Mouse (Mus musculus) splenic B cell, adult 2 months (primary cell): ENCODE data around the gene Cbr3.
A peak's percentile ranks its signal among the peaks of the same experiment; 100 is the strongest.

ENCODE experiments used
- DNase-seq: peaks from one replicate; pipeline ENCODE4 v3.0.0-alpha.2; 2011; ENCODE audit warnings: low read depth, low spot score
- H3K27me3 ChIP-seq: 2 replicates; pipeline ENCODE4 v1.6.1; 2012; ENCODE audit warnings: mild to moderate bottlenecking, low read length, moderate library complexity, mixed read lengths; ENCODE audit not compliant: control insufficient read depth, poor library complexity, insufficient read depth, severe bottlenecking
- H3K36me3 ChIP-seq: 2 replicates; pipeline ENCODE4 v1.6.1; 2012; ENCODE audit warnings: mild to moderate bottlenecking, low read length, moderate library complexity, mixed read lengths; ENCODE audit not compliant: control insufficient read depth, poor library complexity, insufficient read depth, severe bottlenecking

Gene Cbr3

GRCm38 (mm10) chr16:93686421-93686820 lies 3.4 kb downstream of the Cbr3 start:
- H3K36me3 ChIP-seq, result peaks cover 1% of the 10 kb centered on the region; the same call in 1 of the 2 replicates
- H3K27me3 ChIP-seq, result peaks cover 1% of the 10 kb centered on the region; the same call in 1 of the 2 replicates
- no peak for DNase-seq

GRCm38 (mm10) chr16:93686945-93687344 lies 3.9 kb downstream of the Cbr3 start:
- H3K27me3 ChIP-seq, result 0 out of 2 replicates have a peak, but pooled peaks cover 1% of the 10 kb centered on the region
- H3K36me3 ChIP-seq, result peaks cover 1% of the 10 kb centered on the region; the same call in 1 of the 2 replicates
- peak; percentile 70 for DNase-seq

- H3K27me3 ChIP-seq, result 0 out of 2 replicates have a peak, but pooled peaks cover 1% of the 10 kb centered on the region
- H3K36me3 ChIP-seq, result peaks cover 1% of the 10 kb centered on the region; the same call in 1 of the 2 replicates
- no peak for DNase-seq
Observed at GRCm38 (mm10) chr16:93691206-93691841, 8.3 kb downstream of the Cbr3 start.

GRCm38 (mm10) chr16:93692744-93693143 lies 9.7 kb downstream of the Cbr3 start:
- no peaks in the 10 kb centered on the region for H3K27me3 ChIP-seq
- no peaks in the 10 kb centered on the region for H3K36me3 ChIP-seq
- no peak for DNase-seq

- Histone ChIP-seq H3K36me3 (no peaks in the 10 kb centered on the region), H3K27me3 (no peaks in the 10 kb centered on the region)
- DNase-seq, result no peak
Observed at GRCm38 (mm10) chr16:93707116-93707515, 24.1 kb downstream of the Cbr3 start.

GRCm38 (mm10) chr16:93709217-93709616 lies 26.2 kb downstream of the Cbr3 start:
- Histone ChIP-seq H3K36me3 (no peaks in the 10 kb centered on the region), H3K27me3 (no peaks in the 10 kb centered on the region)
- DNase-seq, result no peak

- H3K36me3 ChIP-seq, result no peaks in the 10 kb centered on the region
- peak; percentile 88 for DNase-seq
- H3K27me3 ChIP-seq, result no peaks in the 10 kb centered on the region
Observed at GRCm38 (mm10) chr16:93710924-93711323, 27.9 kb downstream of the Cbr3 start.

- peak; percentile 99 for DNase-seq
Observed at GRCm38 (mm10) chr16:93711411-93712188, 28.6 kb downstream of the Cbr3 start, which contains the start of gene Dop1b. TSS of gene Dop1b (plus strand) at chr16:93711904.

GRCm38 (mm10) chr16:93712189-93712885 lies 29.3 kb downstream of the Cbr3 start:
- DNase-seq, result peak; percentile 30
- H3K27me3 ChIP-seq, result no peaks in the 10 kb centered on the region
- H3K36me3 ChIP-seq, result peaks cover 5% of the 10 kb centered on the region

More at GRCm38 (mm10) chr16:93711411-93712188, 28.6 kb downstream of the Cbr3 start, which contains the start of gene Dop1b:
- no peaks in the 10 kb centered on the region for H3K27me3 ChIP-seq
- peaks cover 2% of the 10 kb centered on the region for H3K36me3 ChIP-seq

- H3K27me3 ChIP-seq, result no peaks in the 10 kb centered on the region
- H3K36me3 ChIP-seq, result peaks cover 5% of the 10 kb centered on the region
- DNase-seq, result peak; percentile 11
Observed at GRCm38 (mm10) chr16:93712966-93713365, 30.0 kb downstream of the Cbr3 start.

GRCm38 (mm10) chr16:93714426-93714825 lies 31.4 kb downstream of the Cbr3 start:
- H3K27me3 ChIP-seq, result no peaks in the 10 kb centered on the region
- peaks cover 5% of the 10 kb centered on the region for H3K36me3 ChIP-seq
- DNase-seq, result peak; percentile 26

- no peaks in the 10 kb centered on the region for H3K27me3 ChIP-seq
- DNase-seq, result no peak
Observed at GRCm38 (mm10) chr16:93715826-93716225, 32.8 kb downstream of the Cbr3 start.

GRCm38 (mm10) chr16:93717299-93717703 lies 34.3 kb downstream of the Cbr3 start:
- Histone ChIP-seq H3K36me3 (peaks cover 5% of the 10 kb centered on the region), H3K27me3 (no peaks in the 10 kb centered on the region)
- no peak for DNase-seq

More at GRCm38 (mm10) chr16:93715826-93716225, 32.8 kb downstream of the Cbr3 start:
- peaks cover 5% of the 10 kb centered on the region for H3K36me3 ChIP-seq

GRCm38 (mm10) chr16:93721771-93722170 lies 38.8 kb downstream of the Cbr3 start:
- H3K27me3 ChIP-seq, result no peaks in the 10 kb centered on the region
- H3K36me3 ChIP-seq, result peaks cover 1% of the 10 kb centered on the region
- DNase-seq, result no peak
